Mouse (Mus musculus) common myeloid progenitor, adult 5-6 weeks (primary cell): Measurements from ENCODE around the gene Cox15. TPM values are rescaled to one million over a fixed set of nuclear protein-coding genes. Genes with fewer than 3 reads are reported as not detected.

Experiments
- ATAC-seq: replicated peaks from 2 replicates; pipeline ENCODE4 v1.8.0; 2016; ENCODE audit warnings: low read depth, mild to moderate bottlenecking, moderate TSS enrichment, inconsistent platforms; ENCODE audit not compliant: poor library complexity, severe bottlenecking
- total RNA-seq: library from RNA; stranded (forward); fragments of 200-1000, 187-1606 nt; gene quantifications from 2 replicates; pipeline ENCODE4 v1.2.3, GENCODE M21; 2017

The Cox15 gene
- total RNA-seq, 1 experiment from 2014 or later: 15.5 TPM

DNA sequence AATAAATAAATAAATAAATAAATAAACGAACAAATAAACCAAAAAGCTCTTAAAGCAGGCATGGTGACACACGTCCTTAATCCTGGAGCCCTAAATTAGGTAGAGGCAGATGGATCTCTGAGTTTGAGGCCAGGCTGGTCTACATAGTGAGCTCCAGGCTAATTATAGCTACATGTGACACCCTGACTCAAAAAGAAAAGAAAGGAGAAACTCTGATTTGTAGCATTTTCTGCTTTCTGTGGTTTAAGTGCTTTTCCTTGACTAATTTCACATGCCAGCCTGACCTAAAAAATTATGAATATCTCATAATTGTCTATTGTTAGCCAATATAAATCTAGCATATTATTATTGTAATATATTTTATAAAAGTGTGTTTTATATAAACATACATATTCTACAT lies 9.6 kb upstream of the Cox15 start:
- no peak for ATAC-seq

DNA sequence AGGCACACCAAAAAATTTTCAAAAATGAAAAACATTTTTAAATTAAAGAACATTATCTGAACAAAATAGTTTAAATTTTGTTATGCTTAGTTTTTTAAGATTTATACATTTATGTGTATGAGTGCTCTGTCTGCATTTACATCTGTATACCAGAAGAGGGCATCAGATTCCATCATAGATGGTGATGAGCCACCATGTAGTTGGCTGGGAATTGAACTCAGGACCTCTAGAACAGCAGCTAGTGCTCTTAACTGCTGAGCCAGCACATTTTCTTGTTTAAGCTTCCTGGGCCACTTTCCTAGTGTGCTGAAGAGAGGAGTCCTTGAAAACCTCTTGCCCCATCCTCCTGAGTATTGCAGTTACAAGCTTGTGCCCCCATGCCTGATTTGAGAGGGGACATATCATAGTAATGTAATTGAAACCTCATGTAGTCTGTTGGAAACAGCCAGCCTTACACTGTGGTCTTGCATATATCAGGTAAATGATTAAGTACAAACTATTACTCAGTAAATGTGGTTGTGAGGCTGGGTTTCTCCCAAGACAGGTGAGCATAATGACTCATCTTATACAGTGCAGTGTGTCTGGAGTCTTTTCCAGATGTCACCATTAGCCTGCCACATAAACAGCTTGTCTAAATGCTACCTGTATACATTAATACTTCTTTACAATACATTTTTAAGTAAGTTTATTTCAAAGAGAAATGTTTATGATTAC lies 8.9 kb upstream of the Cox15 start:
- ATAC-seq: no peak

- peak; percentile 60; the same call in 1 of the 2 replicates for ATAC-seq
Measured at GRCm38 (mm10) chr19:43760504-43760903, 7.7 kb upstream of the Cox15 start.

- ATAC-seq: no peak
Measured at GRCm38 (mm10) chr19:43754872-43755271, 2.1 kb upstream of the Cox15 start.

GRCm38 (mm10) chr19:43754237-43754636 lies 1.4 kb upstream of the Cox15 start:
- ATAC-seq: no peak

GRCm38 (mm10) chr19:43753226-43753835 lies 531 bp upstream of the Cox15 start:
- peak; percentile 92 for ATAC-seq

- ATAC-seq: no peak
Measured at GRCm38 (mm10) chr19:43750008-43750407, 2.8 kb downstream of the Cox15 start.

DNA sequence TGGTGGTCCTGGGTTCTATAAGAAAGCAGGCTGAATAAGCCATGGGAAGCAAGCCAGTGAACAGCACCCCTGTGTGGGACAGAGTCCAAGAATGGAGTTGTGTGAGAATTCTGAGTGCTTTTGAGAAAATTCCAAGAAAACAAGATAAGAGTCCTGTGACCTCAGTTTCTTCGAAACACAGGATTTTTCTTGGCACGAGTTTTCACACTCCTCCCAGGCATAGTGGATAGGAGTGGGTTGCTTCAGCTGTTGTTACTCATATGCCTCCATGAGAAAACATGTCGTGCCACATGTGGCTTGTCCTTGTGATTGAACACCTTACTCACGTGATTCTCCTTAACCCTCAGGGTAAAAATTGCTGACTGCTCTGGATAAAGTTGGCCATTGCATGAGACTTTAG lies 4.9 kb downstream of the Cox15 start:
- no peak for ATAC-seq

GRCm38 (mm10) chr19:43745740-43746139 lies 7.1 kb downstream of the Cox15 start:
- ATAC-seq: no peak

DNA sequence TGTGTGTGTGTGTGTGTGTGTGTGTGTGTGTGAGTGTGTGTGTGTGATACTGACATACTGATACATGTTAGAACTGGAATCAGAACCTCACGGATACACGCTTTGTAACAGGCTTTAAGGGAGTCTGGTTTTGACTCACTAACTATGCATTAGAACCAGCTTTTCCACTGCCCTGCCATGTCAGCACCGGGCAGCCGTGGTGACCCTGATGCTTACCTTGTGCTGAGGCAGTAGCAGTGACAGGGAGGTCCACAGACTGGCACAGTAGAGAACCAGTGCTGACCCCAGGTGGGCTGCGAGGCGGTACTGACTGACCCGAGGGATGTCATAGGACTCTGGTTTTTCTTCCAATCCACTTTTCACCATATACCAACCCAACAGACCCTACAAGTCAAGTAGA lies 9.4 kb downstream of the Cox15 start:
- no peak for ATAC-seq

GRCm38 (mm10) chr19:43738409-43738808 lies 14.4 kb downstream of the Cox15 start:
- ATAC-seq: no peak

- ATAC-seq: no peak
Measured at GRCm38 (mm10) chr19:43731157-43731556, 21.6 kb downstream of the Cox15 start.

GRCm38 (mm10) chr19:43730037-43730428 lies 22.8 kb downstream of the Cox15 start:
- ATAC-seq: no peak

DNA sequence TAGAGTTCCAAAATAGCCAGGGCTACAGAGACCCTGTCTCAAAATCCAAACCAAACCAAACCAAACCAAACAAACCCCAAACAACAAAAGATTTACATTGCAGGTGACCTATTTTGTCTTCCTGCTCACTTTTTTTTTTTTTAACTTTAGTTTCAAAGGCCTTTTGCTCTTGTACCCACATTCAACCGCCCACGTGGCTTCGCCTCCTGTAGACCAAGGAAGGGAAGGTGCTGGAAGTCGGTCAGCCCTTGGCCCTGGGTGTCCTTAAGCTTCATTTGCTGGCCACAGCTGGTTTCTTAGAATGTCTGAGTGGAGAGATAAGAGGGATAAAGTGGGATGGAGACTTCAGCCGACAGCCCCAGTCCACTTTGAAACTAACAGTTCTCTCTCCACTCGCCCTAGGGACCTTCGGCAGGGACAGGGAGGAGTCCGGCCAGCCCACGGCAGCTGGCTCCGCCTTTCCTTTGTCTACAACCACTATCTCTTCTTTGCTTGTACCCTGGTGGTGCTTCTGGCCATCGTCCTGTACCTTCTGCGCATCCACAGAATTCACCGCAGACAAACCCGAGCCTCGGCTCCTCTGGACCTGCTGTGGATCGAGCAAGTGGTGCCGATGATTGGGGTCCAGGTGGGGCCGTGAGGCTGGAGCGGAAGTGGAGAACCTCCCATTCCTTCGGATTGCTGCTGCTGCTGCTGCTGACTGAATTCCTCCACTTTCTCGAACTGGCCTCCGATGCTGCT lies 23.3 kb downstream of the Cox15 start:
- ATAC-seq: no peak

DNA sequence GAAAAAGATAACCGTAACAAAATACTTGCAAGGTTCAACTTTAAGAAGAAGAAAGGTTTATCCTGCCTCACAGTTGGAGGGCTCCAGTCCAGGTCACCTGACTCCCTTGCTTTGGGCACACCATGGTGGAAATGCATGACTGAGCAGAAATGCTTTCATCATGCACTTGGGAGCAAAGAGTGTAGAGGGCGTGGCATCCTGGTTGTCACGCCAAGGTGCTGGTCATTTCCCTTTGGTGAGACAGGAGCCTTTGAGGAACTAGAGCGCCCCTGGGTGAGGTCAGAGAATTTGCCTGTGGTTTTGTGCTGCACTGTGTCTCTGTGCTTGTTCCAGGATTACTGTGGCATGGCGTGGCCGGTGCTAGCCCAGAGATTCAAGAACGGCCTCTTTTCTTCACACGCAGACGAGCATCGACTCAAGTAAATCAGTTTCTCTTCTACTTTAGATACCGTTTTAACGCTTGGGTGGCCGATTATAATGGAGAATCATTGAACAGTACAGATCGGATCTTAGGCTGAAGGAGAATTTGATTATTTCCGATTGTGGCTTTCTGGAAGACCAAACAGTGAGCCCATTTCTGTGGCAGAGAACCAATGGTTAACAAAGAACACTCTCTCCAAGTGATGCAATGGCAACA lies 26.2 kb downstream of the Cox15 start:
- ATAC-seq: peak; percentile 62

DNA sequence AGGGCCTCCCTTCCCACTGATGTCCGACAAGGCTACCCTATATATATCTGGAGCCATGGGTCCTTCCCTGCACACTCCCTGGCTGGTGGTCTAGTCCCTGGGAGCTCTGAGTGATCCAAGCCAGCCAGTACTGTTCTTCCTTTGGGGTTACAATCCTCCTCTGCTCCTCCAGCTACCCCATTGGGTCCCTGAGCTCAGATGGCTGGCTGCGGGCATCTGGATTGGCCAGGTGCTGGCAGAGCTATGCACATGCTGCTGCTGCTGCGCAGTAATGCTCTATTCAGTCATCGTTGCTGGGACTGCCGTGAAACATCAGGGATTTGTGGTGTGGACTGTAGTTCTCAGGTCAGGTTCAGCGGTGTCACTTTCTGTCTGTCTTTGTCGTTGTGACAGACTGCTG lies 28.0 kb downstream of the Cox15 start:
- ATAC-seq: no peak

GRCm38 (mm10) chr19:43724194-43724593 lies 28.6 kb downstream of the Cox15 start:
- ATAC-seq: no peak

DNA sequence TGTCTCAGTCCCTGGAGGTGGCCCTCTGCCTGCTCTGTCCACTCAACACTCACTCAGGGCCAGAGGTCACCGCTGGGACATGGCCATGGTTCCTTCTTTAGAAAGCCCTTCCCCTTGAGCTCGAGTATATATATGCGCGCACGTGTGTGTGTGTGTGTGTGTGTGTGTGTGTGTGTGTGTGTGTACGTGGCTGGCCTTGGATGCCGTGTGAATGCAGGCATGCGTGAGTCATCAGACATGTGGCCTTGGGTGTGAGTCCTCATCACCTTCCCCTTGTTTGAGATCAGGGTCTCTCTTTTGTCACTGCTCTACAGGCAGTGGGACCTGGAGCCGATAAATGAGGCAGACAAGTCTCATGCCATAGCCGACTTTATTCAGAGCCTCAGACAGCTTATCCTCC lies 29.3 kb downstream of the Cox15 start:
- no peak for ATAC-seq

- no peak for ATAC-seq
Measured at GRCm38 (mm10) chr19:43722891-43723290, 29.9 kb downstream of the Cox15 start.

- no peak for ATAC-seq
Measured at GRCm38 (mm10) chr19:43720061-43720460, 32.7 kb downstream of the Cox15 start.

GRCm38 (mm10) chr19:43711971-43712370 lies 40.8 kb downstream of the Cox15 start:
- no peak for ATAC-seq
